In genomic region chr8:70561809-70562535, GRCm38 (mm10) we compare ENCODE assay signal across 7 mouse cellular contexts. TPM values are rescaled to one million over a fixed set of nuclear protein-coding genes. Genes with fewer than 3 reads are reported as not detected.
DNase-seq lines count a peak whose midpoint lies in the region; ATAC-seq and TF ChIP-seq lines count a peak whose summit lies in the region.

No protein-coding gene starts in this region.

- no peak overlapping the region for H3K4me2 ChIP-seq in midbrain, embryonic 11.5 days
- H3K4me2 ChIP-seq in midbrain, embryonic 14.5 days (ENCODE audit: low read length) = no peak overlapping the region
- H3K4me2 ChIP-seq in kidney, embryonic 16.5 days (replicated peaks; ENCODE audit: low read depth, low read length) = no peak overlapping the region

- 86% methylated on average over 7 of the region's 7 CpGs for WGBS in midbrain, embryonic 11.5 days
- WGBS in midbrain, embryonic 14.5 days = 87% methylated on average over 7 of the region's 7 CpGs
- 63% methylated on average over 7 of the region's 7 CpGs for WGBS in kidney, embryonic 16.5 days

- TF ChIP-seq CTCF in cortical plate, adult 2 months (IDR thresholded peaks at IDR 0.05; ENCODE audit: extremely low read depth, insufficient read depth, low read length) = no peak

- no peaks in the 10 kb centered on the region for H3K36me3 ChIP-seq in midbrain, embryonic 11.5 days (ENCODE audit: control insufficient read depth, insufficient read depth, low read length)
- H3K36me3 ChIP-seq in midbrain, embryonic 14.5 days (ENCODE audit: control insufficient read depth, insufficient read depth, low read length) = peaks cover 6% of the 10 kb centered on the region; the same call in 1 of the 2 replicates
- H3K36me3 ChIP-seq in kidney, embryonic 16.5 days (ENCODE audit: insufficient read depth, low read length) = no peaks in the 10 kb centered on the region

- TF ChIP-seq POLR2A in cortical plate, adult 2 months (IDR thresholded peaks at IDR 0.05; ENCODE audit: extremely low read depth, insufficient read depth, low read length) = no peak

- peak; percentile 35 for DNase-seq in midbrain, embryonic 11.5 days (ENCODE audit: low spot score, missing footprints)
- DNase-seq in midbrain, embryonic 14.5 days = no peak
- no peak for DNase-seq in thymus, postnatal 10 days (ENCODE audit: low spot score in 2 of 2)
- DNase-seq in cerebellum, postnatal 36 days = no peak

- no peaks in the 10 kb centered on the region for H3K27me3 ChIP-seq in midbrain, embryonic 11.5 days (ENCODE audit: control insufficient read depth, insufficient read depth, low read length)
- H3K27me3 ChIP-seq in midbrain, embryonic 14.5 days (ENCODE audit: control insufficient read depth, insufficient read depth, low read length) = no peaks in the 10 kb centered on the region
- no peaks in the 10 kb centered on the region for H3K27me3 ChIP-seq in kidney, embryonic 16.5 days (ENCODE audit: insufficient read depth, low read length)

- no peaks in the 10 kb centered on the region for H3K4me1 ChIP-seq in midbrain, embryonic 11.5 days (ENCODE audit: control insufficient read depth, insufficient read depth, low read length)
- H3K4me1 ChIP-seq in midbrain, embryonic 14.5 days (ENCODE audit: control insufficient read depth, insufficient read depth, low read length) = no peaks in the 10 kb centered on the region
- peaks cover 19% of the 10 kb centered on the region for H3K4me1 ChIP-seq in cortical plate, adult 2 months (ENCODE audit: control insufficient read depth, insufficient read depth, low read length)
- peaks cover 49% of the 10 kb centered on the region for H3K4me1 ChIP-seq in kidney, embryonic 16.5 days (ENCODE audit: insufficient read depth, low read length)

- no peak overlapping the region for H3K27ac ChIP-seq in midbrain, embryonic 11.5 days (ENCODE audit: low read depth, low read length)
- H3K27ac ChIP-seq in midbrain, embryonic 14.5 days (replicated peaks; ENCODE audit: low read depth, low read length) = no peak overlapping the region
- H3K27ac ChIP-seq in cortical plate, adult 2 months (ENCODE audit: insufficient read depth, low read length) = peak overlapping the region; percentile 86
- peak overlapping the region; percentile 35 for H3K27ac ChIP-seq in kidney, embryonic 16.5 days (ENCODE audit: low read length)

- H3K9ac ChIP-seq in midbrain, embryonic 11.5 days (ENCODE audit: low read length) = no peak overlapping the region
- no peak overlapping the region for H3K9ac ChIP-seq in midbrain, embryonic 14.5 days (replicated peaks; ENCODE audit: low read length)
- H3K9ac ChIP-seq in kidney, embryonic 16.5 days (replicated peaks; ENCODE audit: low read length) = no peak overlapping the region

- H3K9me3 ChIP-seq in midbrain, embryonic 11.5 days (ENCODE audit: control insufficient read depth, low read length) = no peaks in the 10 kb centered on the region
- no peaks in the 10 kb centered on the region for H3K9me3 ChIP-seq in midbrain, embryonic 14.5 days (ENCODE audit: control insufficient read depth, low read length)
- H3K9me3 ChIP-seq in kidney, embryonic 16.5 days (ENCODE audit: low read length) = no peaks in the 10 kb centered on the region

- no peak for ATAC-seq in midbrain, embryonic 11.5 days (ENCODE audit: low FRiP score)
- ATAC-seq in midbrain, embryonic 14.5 days (ENCODE audit: low FRiP score, low TSS enrichment) = no peak
- ATAC-seq in kidney, embryonic 16.5 days (ENCODE audit: low FRiP score, low TSS enrichment) = no peak
- peak; percentile 62 for ATAC-seq in megakaryocyte-erythroid progenitor cell, adult 5-6 weeks (replicated peaks; ENCODE audit: low FRiP score, low TSS enrichment, poor library complexity, severe bottlenecking)

- H3K4me3 ChIP-seq in midbrain, embryonic 11.5 days (ENCODE audit: low read depth, low read length) = no peak overlapping the region
- H3K4me3 ChIP-seq in midbrain, embryonic 14.5 days (replicated peaks; ENCODE audit: low read depth, low read length) = no peak overlapping the region
- H3K4me3 ChIP-seq in cortical plate, adult 2 months (ENCODE audit: insufficient read depth, low read length) = no peak overlapping the region
- H3K4me3 ChIP-seq in kidney, embryonic 16.5 days (ENCODE audit: low read length) = no peak overlapping the region

RNA-seq across cellular contexts. Expression of gene Ell, which starts 22.7 kb away (rescaled TPM):
- 13.0 TPM in 2 replicates for polyA plus RNA-seq in midbrain, embryonic 11.5 days (2014; fragmentation: Nextera tagmentation; extraction: Ambion mirVana)
- 14.9 and 17.1 TPM in 2 replicates for polyA plus RNA-seq in midbrain, embryonic 14.5 days (2014; fragmentation: Nextera tagmentation; extraction: Ambion mirVana)
- 23.8 and 23.9 TPM in 2 replicates for polyA plus RNA-seq in cortical plate, adult 2 months (2012; rRNA removed)
- 24.1 and 25.1 TPM in 2 replicates for polyA plus RNA-seq in kidney, embryonic 16.5 days (2015; fragmentation: Nextera tagmentation; extraction: Ambion mirVana)
- total RNA-seq in megakaryocyte-erythroid progenitor cell, adult 5-6 weeks (2014; fragmentation: Nextera tagmentation) = 14.7 and 22.0 TPM in 2 replicates
- 7.9 and 10.7 TPM in 2 replicates for total RNA-seq in megakaryocyte-erythroid progenitor cell, adult 5-6 weeks (2017)

RNA-seq across cellular contexts. Expression of gene Isyna1, which starts 32.2 kb away (rescaled TPM):
- polyA plus RNA-seq in midbrain, embryonic 11.5 days (2014; fragmentation: Nextera tagmentation; extraction: Ambion mirVana) = 46.1 and 56.0 TPM in 2 replicates
- polyA plus RNA-seq in midbrain, embryonic 14.5 days (2014; fragmentation: Nextera tagmentation; extraction: Ambion mirVana) = 91.9 and 101 TPM in 2 replicates
- 71.1 and 77.2 TPM in 2 replicates for polyA plus RNA-seq in cortical plate, adult 2 months (2012; rRNA removed)
- 215 and 217 TPM in 2 replicates for polyA plus RNA-seq in kidney, embryonic 16.5 days (2015; fragmentation: Nextera tagmentation; extraction: Ambion mirVana)
- 74.1 and 91.0 TPM in 2 replicates for total RNA-seq in megakaryocyte-erythroid progenitor cell, adult 5-6 weeks (2014; fragmentation: Nextera tagmentation)
- 36.5 and 51.5 TPM in 2 replicates for total RNA-seq in megakaryocyte-erythroid progenitor cell, adult 5-6 weeks (2017)

RNA-seq across cellular contexts. Expression of gene Kxd1, which starts 34.2 kb away (rescaled TPM):
- polyA plus RNA-seq in midbrain, embryonic 11.5 days (2014; fragmentation: Nextera tagmentation; extraction: Ambion mirVana) = 48.0 and 50.0 TPM in 2 replicates
- 50.7 and 52.6 TPM in 2 replicates for polyA plus RNA-seq in midbrain, embryonic 14.5 days (2014; fragmentation: Nextera tagmentation; extraction: Ambion mirVana)
- 61.0 and 64.4 TPM in 2 replicates for polyA plus RNA-seq in cortical plate, adult 2 months (2012; rRNA removed)
- 65.4 and 69.9 TPM in 2 replicates for polyA plus RNA-seq in kidney, embryonic 16.5 days (2015; fragmentation: Nextera tagmentation; extraction: Ambion mirVana)
- total RNA-seq in megakaryocyte-erythroid progenitor cell, adult 5-6 weeks (2014; fragmentation: Nextera tagmentation) = 78.1 and 81.8 TPM in 2 replicates
- total RNA-seq in megakaryocyte-erythroid progenitor cell, adult 5-6 weeks (2017) = 65.5 and 93.7 TPM in 2 replicates

RNA-seq across cellular contexts. Expression of gene Fkbp8, which starts 34.4 kb away (rescaled TPM):
- polyA plus RNA-seq in midbrain, embryonic 11.5 days (2014; fragmentation: Nextera tagmentation; extraction: Ambion mirVana) = 203 and 215 TPM in 2 replicates
- 328 and 408 TPM in 2 replicates for polyA plus RNA-seq in midbrain, embryonic 14.5 days (2014; fragmentation: Nextera tagmentation; extraction: Ambion mirVana)
- polyA plus RNA-seq in cortical plate, adult 2 months (2012; rRNA removed) = 592 and 612 TPM in 2 replicates
- 353 and 359 TPM in 2 replicates for polyA plus RNA-seq in kidney, embryonic 16.5 days (2015; fragmentation: Nextera tagmentation; extraction: Ambion mirVana)
- total RNA-seq in megakaryocyte-erythroid progenitor cell, adult 5-6 weeks (2014; fragmentation: Nextera tagmentation) = 140 and 265 TPM in 2 replicates
- 172 and 176 TPM in 2 replicates for total RNA-seq in megakaryocyte-erythroid progenitor cell, adult 5-6 weeks (2017)

RNA-seq across cellular contexts. Expression of gene Ssbp4, which starts 46.7 kb away (rescaled TPM):
- 87.8 and 96.9 TPM in 2 replicates for polyA plus RNA-seq in midbrain, embryonic 11.5 days (2014; fragmentation: Nextera tagmentation; extraction: Ambion mirVana)
- 172 and 213 TPM in 2 replicates for polyA plus RNA-seq in midbrain, embryonic 14.5 days (2014; fragmentation: Nextera tagmentation; extraction: Ambion mirVana)
- polyA plus RNA-seq in cortical plate, adult 2 months (2012; rRNA removed) = 241 and 249 TPM in 2 replicates
- polyA plus RNA-seq in kidney, embryonic 16.5 days (2015; fragmentation: Nextera tagmentation; extraction: Ambion mirVana) = 133 and 149 TPM in 2 replicates
- 39.7 and 83.5 TPM in 2 replicates for total RNA-seq in megakaryocyte-erythroid progenitor cell, adult 5-6 weeks (2014; fragmentation: Nextera tagmentation)
- 77.5 and 98.5 TPM in 2 replicates for total RNA-seq in megakaryocyte-erythroid progenitor cell, adult 5-6 weeks (2017)

Comparison
In these comparisons a context has a peak if more than half of its experiments do, and no peak if none do; other contexts are left out.
1. H3K27ac ChIP-seq: peak in cortical plate, adult 2 months (single experiment) and kidney, embryonic 16.5 days (single experiment); none in midbrain, embryonic 11.5 days (single experiment) and midbrain, embryonic 14.5 days (single experiment).